Mouse (Mus musculus) heart, embryonic 14.5 days (tissue): ENCODE results near the gene B4galt3. TPM values are rescaled to one million over a fixed set of nuclear protein-coding genes. Genes with fewer than 3 reads are reported as not detected.

Source experiments
- ATAC-seq: fragments of 200-750 bp; cut with Nextera tagmentation; 2 replicates; pipeline ENCODE4 v1.8.0; 2017; ENCODE audit warnings: low read depth, moderate TSS enrichment; ENCODE audit not compliant: insufficient number of reproducible peaks, insufficient read depth, low FRiP score
- H3K27ac ChIP-seq, 2 experiments: fragments of 200-500 bp in 1 of 2; fragments of 300-500 bp in 1 of 2; sonication (generic) in 1 of 2; replicated peaks in 1 of 2; 2 replicates each; pipeline ENCODE4 v1.5.1; 2012 to 2014; ENCODE audit warnings: low read depth in 2 of 2, low read length in 2 of 2, control low read depth in 1 of 2, mild to moderate bottlenecking in 1 of 2, mixed read lengths in 1 of 2; ENCODE audit not compliant: control insufficient read depth in 1 of 2, insufficient read depth in 1 of 2
- H3K27me3 ChIP-seq: fragments of 300-500 bp; sonication (generic); 2 replicates; pipeline ENCODE4 v1.6.1; 2014; ENCODE audit warnings: mild to moderate bottlenecking, low read length, control low read depth; ENCODE audit not compliant: control insufficient read depth, insufficient read depth
- H3K36me3 ChIP-seq: fragments of 300-500 bp; sonication (generic); 2 replicates; pipeline ENCODE4 v1.6.1; 2014; ENCODE audit warnings: mild to moderate bottlenecking, control low read depth, low read length, mixed read lengths; ENCODE audit not compliant: control insufficient read depth, insufficient read depth
- H3K4me1 ChIP-seq, 2 experiments: fragments of 200-500 bp in 1 of 2; fragments of 300-500 bp in 1 of 2; sonication (generic) in 1 of 2; 2 replicates each; pipeline ENCODE4 v1.6.1; 2012 to 2014; ENCODE audit warnings: low read length in 2 of 2, control low read depth in 1 of 2, mixed read lengths in 1 of 2; ENCODE audit not compliant: control insufficient read depth in 2 of 2, insufficient read depth in 2 of 2
- H3K4me2 ChIP-seq: fragments of 300-500 bp; sonication (generic); 2 replicates; pipeline ENCODE4 v1.6.1; 2014; ENCODE audit warnings: mild to moderate bottlenecking, low read length
- H3K4me3 ChIP-seq, 2 experiments: fragments of 200-500 bp in 1 of 2; fragments of 300-500 bp in 1 of 2; sonication (generic) in 1 of 2; 2 replicates each; pipeline ENCODE4 v1.5.1; 2012 to 2014; ENCODE audit warnings: low read length in 2 of 2, mild to moderate bottlenecking in 2 of 2, control low read depth in 1 of 2, low read depth in 1 of 2, moderate library complexity in 1 of 2; ENCODE audit not compliant: control insufficient read depth in 1 of 2, insufficient read depth in 1 of 2
- H3K9ac ChIP-seq: fragments of 300-500 bp; sonication (generic); 2 replicates; pipeline ENCODE4 v1.6.1; 2014; ENCODE audit warnings: mild to moderate bottlenecking, low read length
- H3K9me3 ChIP-seq: fragments of 300-500 bp; sonication (generic); 2 replicates; pipeline ENCODE4 v1.6.1; 2016; ENCODE audit warnings: low read length, control low read depth; ENCODE audit not compliant: control insufficient read depth
- WGBS: fragments of 180-500 bp; shearing (Covaris S2); extraction: QIAGEN DNeasy Blood & Tissue Kit; methylation state at CpG from one replicate; pipeline ENCODE4 v1.1.7; 2014; 5-methylcytosine and 5-hydroxymethylcytosine counted together
- polyA plus RNA-seq: library from polyadenylated mRNA; unstranded; fragments of >200 nt; fragmentation: Nextera tagmentation; extraction: Ambion mirVana; gene quantifications from 2 replicates; pipeline ENCODE4 v1.2.1, GENCODE M21; 2014

The B4galt3 gene
- polyA plus RNA-seq, 1 experiment from 2014 or later, result 55.6 TPM

- Histone ChIP-seq H3K4me3 (peak overlapping the region; percentile 61 to 76), H3K4me1 (peaks cover 6 to 20% of the 10 kb centered on the region in 2 experiments), H3K36me3 (peaks cover 69% of the 10 kb centered on the region), H3K27ac (peak overlapping the region; percentile 78 to 89), H3K27me3 (no peaks in the 10 kb centered on the region), H3K9me3 (no peaks in the 10 kb centered on the region), H3K4me2 (peak overlapping the region; percentile 92), H3K9ac (peak overlapping the region; percentile 78)
- 2% methylated on average over 10 of the region's 10 CpGs for WGBS
- ATAC-seq, result peak; percentile 49
Observed at GRCm38 (mm10) chr1:171281528-171281923, 11.4 kb downstream of the B4galt3 start.

- no peak for ATAC-seq
- no peaks in the 10 kb centered on the region for H3K9me3 ChIP-seq
- 72% methylated on average over 18 of the region's 18 CpGs for WGBS
- H3K27me3 ChIP-seq, result no peaks in the 10 kb centered on the region
- H3K27ac ChIP-seq, result no peak overlapping the region
- peaks cover 8 to 25% of the 10 kb centered on the region in 2 experiments for H3K4me1 ChIP-seq
- H3K4me2 ChIP-seq, result peak overlapping the region; percentile 92
- H3K9ac ChIP-seq, result peak overlapping the region; percentile 78
- H3K4me3 ChIP-seq, result peak overlapping the region in 1 of 2 experiments; percentile 76; a peak in 1 of 4 replicates
- peaks cover 65% of the 10 kb centered on the region for H3K36me3 ChIP-seq
Observed at GRCm38 (mm10) chr1:171282086-171282805, 12.1 kb downstream of the B4galt3 start.

- Histone ChIP-seq H3K4me1 (peaks cover 10 to 32% of the 10 kb centered on the region in 2 experiments), H3K36me3 (peaks cover 56% of the 10 kb centered on the region), H3K27me3 (no peaks in the 10 kb centered on the region), H3K4me2 (no peak overlapping the region), H3K4me3 (no peak overlapping the region), H3K9ac (no peak overlapping the region), H3K9me3 (no peaks in the 10 kb centered on the region), H3K27ac (no peak overlapping the region)
- 91% methylated on average over 18 of the region's 18 CpGs for WGBS
- ATAC-seq, result no peak
Observed at GRCm38 (mm10) chr1:171283188-171284160, 13.3 kb downstream of the B4galt3 start.

- no peak overlapping the region for H3K27ac ChIP-seq
- H3K4me3 ChIP-seq, result no peak overlapping the region
- H3K4me1 ChIP-seq, result peaks cover 10 to 32% of the 10 kb centered on the region in 2 experiments
- 91% methylated on average over 15 of the region's 15 CpGs for WGBS
- peaks cover 62% of the 10 kb centered on the region for H3K36me3 ChIP-seq
- no peak for ATAC-seq
- no peak overlapping the region for H3K4me2 ChIP-seq
- no peaks in the 10 kb centered on the region for H3K27me3 ChIP-seq
- H3K9me3 ChIP-seq, result no peaks in the 10 kb centered on the region
- no peak overlapping the region for H3K9ac ChIP-seq
Observed at GRCm38 (mm10) chr1:171284491-171284890, 14.4 kb downstream of the B4galt3 start.

- peaks cover 5 to 24% of the 10 kb centered on the region in 2 experiments for H3K4me1 ChIP-seq
- no peak overlapping the region for H3K27ac ChIP-seq
- no peak for ATAC-seq
- no peaks in the 10 kb centered on the region for H3K9me3 ChIP-seq
- H3K36me3 ChIP-seq, result peaks cover 69% of the 10 kb centered on the region
- H3K4me2 ChIP-seq, result no peak overlapping the region
- no peak overlapping the region for H3K4me3 ChIP-seq
- WGBS, result 84% methylated on average over 20 of the region's 20 CpGs
- H3K27me3 ChIP-seq, result no peaks in the 10 kb centered on the region
- H3K9ac ChIP-seq, result 0 out of 2 replicates have a peak overlapping the region, but pooled peaks have one; percentile 25
Observed at GRCm38 (mm10) chr1:171285096-171285892, 15.2 kb downstream of the B4galt3 start.

- H3K4me3 ChIP-seq, result 0 out of 4 replicates have a peak overlapping the region, but pooled peaks of 1 of the 2 experiments have one; percentile 80
- H3K4me1 ChIP-seq, result peaks cover 4 to 21% of the 10 kb centered on the region in 2 experiments
- no peak for ATAC-seq
- H3K27ac ChIP-seq, result no peak overlapping the region
- H3K27me3 ChIP-seq, result no peaks in the 10 kb centered on the region
- 81% methylated on average over 19 of the region's 19 CpGs for WGBS
- peak overlapping the region; percentile 65 for H3K4me2 ChIP-seq
- H3K9ac ChIP-seq, result peak overlapping the region; percentile 96; the same call in 1 of the 2 replicates
- H3K36me3 ChIP-seq, result peaks cover 69% of the 10 kb centered on the region
- no peaks in the 10 kb centered on the region for H3K9me3 ChIP-seq
Observed at GRCm38 (mm10) chr1:171286517-171286916, 16.4 kb downstream of the B4galt3 start.
